Mouse (Mus musculus): ENCODE results near the gene Hist1h2bc.
A peak's percentile ranks its signal among the peaks of the same experiment; 100 is the strongest.
"Not testable (repeated sequence)": the region's sequence is repeated elsewhere in the genome, so short reads cannot be mapped to it uniquely, and the experiment has no call there.

Hist1h2bc gene

GRCm38 (mm10) chr13:23683755-23684281 is at the start of gene Hist1h2bc, which contains the start of gene Hist1h2ac:
TSS of gene Hist1h2bc (plus strand) at chr13:23684199.
TSS of gene Hist1h2ac (minus strand) at chr13:23683948.
- peak; percentile 64 to 82 for DNase-seq

DNA sequence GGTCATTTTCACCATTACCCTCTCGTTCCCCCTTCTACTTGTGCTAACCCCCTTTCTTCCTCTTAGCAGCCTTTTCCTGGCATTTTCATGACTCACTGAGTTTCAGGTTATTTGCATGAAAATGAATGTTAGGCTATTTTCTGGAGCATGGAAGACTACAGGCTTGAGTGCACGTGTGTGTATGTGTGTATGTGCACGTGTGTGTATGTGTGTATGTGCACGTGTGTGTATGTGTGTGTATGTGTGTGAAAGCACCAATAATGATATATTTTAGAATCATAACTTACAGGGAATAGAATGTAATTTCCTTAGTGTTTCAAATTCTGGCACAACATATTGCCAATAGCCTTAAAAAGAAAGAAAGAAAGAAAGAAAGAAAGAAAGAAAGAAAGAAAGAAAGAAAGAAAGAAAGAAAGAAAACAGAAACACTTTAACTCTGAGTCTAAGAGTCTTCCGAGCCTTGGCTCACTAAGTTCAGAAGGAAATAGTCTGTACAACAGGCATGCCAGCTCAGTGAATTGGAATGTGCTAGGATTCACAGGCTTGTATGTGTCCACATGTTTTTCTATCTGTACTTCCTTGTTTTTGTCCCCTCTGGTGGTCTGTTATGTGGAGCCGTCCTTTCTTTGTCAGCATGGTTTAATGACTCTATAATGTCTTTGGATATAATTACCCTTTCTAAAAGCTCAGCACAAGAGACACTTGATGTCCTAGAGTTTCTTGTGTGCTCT is 24.2 kb upstream of the Hist1h2bc start:
- no peak for DNase-seq

DNA sequence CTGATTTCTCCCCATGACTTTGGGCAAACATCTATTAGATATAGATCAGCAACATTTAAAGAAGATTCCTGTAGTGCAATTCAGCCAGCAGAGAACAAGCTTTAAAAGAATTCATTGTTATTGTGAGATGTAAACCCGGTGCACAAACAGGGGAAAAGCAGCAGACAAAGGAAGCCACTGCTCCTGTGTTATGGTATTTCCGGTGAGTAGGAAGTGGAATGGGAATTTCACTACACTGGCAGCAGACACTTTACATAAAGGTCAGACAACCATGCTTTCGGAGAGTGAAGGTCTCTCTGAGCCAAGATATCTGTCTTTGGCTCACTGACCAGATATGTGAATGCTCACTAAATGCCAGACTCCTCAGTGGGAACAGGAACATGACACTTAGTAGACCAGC is 21.5 kb upstream of the Hist1h2bc start:
- DNase-seq, result no peak

DNA sequence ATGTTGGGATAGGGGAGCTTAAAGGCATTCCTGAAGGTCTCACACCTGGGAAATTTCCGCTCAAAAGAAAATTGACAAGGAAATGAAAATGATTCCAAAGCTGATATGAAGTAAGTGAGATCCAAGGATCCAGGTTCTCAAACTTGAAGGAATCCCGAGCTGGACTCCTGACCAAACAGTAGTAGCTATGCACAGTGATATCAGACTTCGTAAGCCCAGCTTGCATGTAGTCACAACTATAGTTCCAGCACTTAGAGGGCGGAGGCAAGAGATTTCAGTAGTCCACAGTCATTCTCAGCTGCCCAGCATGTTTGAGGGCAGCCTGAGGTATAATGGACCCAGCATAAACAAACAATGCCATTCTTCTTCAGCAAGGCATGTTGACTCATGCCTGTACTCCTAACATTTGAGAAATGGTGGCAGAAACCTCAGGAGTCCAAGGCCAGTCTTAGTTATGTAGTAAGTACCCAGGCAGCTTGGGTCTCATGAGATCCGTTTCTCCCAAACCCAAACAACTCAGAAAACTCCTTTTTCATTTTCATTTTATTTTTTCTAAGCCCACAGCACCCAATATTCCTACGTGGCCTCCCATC is 1.9 kb upstream of the Hist1h2bc start:
- no peak for DNase-seq

DNA sequence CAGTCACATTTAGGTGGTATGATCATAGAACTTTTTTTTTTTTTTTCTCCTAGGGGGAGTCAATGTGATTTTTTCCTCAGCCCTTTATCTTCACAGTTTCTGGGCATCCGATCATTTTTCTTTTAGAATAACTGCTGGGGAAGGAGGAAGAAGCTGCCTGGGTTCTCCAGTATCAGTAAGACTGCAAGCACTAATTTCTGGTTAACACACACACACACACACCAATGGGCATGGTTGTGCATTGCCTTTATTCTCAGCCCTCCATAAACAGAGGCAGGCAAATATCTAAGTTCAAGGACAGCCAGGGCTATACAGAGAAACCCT is 1.4 kb upstream of the Hist1h2bc start:
- DNase-seq, result no peak

DNA sequence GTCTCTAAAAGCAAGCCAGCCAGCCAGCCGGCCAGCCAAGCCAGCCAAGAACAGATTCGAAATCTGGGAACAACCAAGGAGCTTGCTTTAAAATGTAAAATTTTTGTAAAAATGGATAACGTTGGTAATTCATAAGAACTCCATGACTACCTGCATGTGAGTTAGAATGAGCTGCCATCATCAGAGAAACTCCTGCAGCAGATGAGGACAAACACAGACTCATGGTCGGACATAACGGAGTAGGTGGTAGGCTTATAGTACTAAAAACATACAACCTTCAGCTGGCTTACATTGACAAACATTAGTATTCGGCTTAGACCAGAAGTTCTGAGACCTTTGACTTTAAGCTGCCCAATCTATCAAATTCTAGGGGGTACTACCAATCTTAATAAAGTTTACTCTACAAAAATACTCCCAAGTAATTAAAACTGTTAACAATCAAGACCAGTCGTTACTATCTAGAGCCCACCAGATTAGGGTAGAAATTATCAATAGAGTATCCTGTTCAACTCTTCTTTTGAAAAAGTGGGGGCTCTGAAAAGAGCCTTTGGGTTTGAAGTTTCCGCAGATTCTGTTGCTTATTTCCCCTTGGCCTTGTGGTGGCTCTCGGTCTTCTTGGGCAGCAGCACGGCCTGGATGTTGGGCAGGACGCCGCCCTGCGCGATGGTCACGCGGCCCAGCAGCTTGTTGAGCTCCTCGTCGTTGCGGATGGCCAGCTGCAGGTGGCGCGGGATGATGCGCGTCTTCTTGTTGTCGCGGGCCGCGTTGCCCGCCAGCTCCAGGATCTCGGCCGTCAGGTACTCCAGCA is 848 bp upstream of the Hist1h2bc start:
- DNase-seq, result not testable (repeated sequence)

DNA sequence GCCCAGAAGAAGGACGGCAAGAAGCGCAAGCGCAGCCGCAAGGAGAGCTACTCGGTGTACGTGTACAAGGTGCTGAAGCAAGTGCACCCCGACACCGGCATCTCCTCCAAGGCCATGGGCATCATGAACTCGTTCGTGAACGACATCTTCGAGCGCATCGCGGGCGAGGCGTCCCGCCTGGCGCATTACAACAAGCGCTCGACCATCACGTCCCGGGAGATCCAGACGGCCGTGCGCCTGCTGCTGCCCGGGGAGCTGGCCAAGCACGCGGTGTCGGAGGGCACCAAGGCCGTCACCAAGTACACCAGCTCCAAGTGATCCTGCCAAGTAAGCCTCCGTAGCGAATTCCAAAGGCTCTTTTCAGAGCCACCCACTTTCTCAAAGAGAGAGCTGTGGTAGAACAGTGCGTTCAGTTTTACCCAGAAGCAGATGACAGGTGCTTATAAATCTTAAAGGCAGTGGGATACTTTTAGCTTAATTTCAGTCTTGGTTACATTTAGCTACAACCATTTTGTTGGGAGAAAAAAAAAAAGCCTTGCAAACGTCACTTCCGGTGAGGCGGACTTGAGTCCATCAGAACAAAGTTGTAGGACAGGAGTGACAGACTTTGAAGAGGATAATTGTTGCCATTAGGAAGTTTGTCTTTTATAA is 421 bp downstream of the Hist1h2bc start:
- peak; percentile 13 to 31 for DNase-seq

- DNase-seq, result no peak
Observed at GRCm38 (mm10) chr13:23685121-23685861, 1.3 kb downstream of the Hist1h2bc start.

GRCm38 (mm10) chr13:23685966-23686365 is 2.0 kb downstream of the Hist1h2bc start:
- DNase-seq, result no peak

DNA sequence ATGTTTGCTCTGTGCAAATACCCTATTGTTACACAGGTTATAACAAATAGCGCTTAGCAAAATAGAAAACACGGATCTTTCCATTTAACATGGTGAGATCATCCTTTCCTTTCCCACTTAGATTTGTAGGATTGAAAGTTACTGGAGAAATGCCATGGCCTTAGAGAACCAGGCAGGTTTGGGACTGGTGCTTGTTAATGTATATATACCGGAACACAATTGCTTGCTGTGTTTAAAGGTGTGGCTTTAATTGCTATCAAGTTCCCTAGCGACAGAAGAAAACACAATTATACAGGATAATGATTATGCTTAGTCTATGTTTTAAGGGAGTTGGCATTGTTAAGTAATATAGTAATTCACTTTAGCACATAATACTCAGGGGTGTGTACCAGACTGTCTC is 3.2 kb downstream of the Hist1h2bc start:
- no peak for DNase-seq

DNA sequence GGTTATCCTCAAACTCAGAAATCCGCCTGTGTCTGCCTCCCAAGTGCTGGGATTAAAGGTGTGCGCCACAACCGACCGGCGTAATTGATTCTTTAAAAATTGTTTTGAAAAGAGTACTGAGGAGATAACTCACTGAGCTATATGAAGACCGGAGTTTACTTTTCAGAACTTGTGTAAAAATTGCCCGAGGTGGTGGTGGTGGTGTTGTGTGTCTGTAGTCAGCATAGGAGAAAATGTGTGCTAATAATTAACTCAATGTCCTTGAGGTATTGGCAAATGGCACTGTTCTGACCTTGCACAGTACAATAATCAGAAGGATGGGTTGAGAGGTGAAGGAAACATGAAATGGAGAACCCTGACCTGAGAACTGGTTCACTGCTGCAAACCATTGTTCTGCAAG is 3.9 kb downstream of the Hist1h2bc start:
- no peak for DNase-seq

- no peak for DNase-seq
Observed at GRCm38 (mm10) chr13:23688956-23689355, 5.0 kb downstream of the Hist1h2bc start.

DNA sequence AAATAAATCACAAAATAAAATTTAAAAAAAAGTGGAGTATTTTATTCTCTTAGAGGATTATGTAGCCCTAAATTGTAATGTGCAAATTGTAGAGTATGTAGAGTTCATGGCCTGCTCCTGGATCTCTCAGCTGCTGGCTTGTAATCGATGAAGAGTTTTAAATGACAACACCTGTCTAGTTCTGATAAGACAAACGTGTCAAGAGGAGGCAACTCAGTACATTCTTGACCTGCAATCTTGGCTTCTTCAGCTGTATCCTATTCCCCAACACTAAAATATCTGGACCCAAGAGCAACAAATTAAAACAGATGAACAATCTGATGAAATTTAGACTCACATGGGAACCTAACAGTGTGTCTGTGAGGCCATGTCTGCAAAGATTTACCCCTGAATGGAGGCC is 5.5 kb downstream of the Hist1h2bc start:
- no peak for DNase-seq

- DNase-seq, result no peak
Observed at GRCm38 (mm10) chr13:23693856-23694440, 9.9 kb downstream of the Hist1h2bc start.

GRCm38 (mm10) chr13:23694956-23695355 is 11.0 kb downstream of the Hist1h2bc start:
- DNase-seq, result no peak

- no peak for DNase-seq
Observed at GRCm38 (mm10) chr13:23695514-23695913, 11.5 kb downstream of the Hist1h2bc start, which contains the start of gene Hist1h1t. TSS of gene Hist1h1t (plus strand) at chr13:23695814.

- no peak for DNase-seq
Observed at GRCm38 (mm10) chr13:23696061-23696474, 12.1 kb downstream of the Hist1h2bc start.

DNA sequence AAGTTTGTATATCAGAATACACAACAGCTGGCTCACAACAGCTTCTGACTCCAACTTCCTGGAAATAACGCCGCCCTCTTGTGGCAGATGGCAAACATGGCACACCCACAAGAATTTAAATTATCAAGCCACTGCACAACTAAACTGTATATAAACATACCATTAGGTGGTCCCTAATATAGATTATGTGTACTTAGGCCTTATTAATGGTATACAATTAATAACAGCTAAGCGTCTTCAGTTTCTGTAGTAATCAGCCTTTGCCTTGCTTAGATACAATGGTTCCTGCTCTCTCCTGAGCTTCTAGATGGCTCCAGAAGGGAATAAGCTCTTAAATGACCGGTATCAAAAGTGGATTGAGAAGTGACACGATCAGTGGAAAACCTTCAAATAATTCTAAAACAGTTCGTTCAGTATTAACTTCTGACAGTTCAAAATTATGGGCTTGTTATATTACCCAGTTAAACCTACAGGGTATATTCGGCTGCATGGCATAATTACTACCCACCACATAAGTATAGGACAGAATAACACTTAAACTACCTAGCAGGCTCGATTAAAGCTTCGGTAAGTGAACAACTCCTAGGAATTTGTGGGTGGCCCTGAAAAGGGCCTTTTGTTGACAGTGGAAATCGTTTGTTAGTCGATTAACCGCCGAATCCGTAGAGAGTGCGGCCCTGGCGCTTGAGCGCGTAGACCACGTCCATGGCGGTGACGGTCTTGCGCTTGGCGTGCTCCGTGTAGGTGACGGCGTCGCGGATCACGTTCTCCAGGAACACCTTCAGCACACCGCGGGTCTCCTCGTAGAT is 13.7 kb downstream of the Hist1h2bc start:
- no peak for DNase-seq

GRCm38 (mm10) chr13:23698300-23698693 is 14.3 kb downstream of the Hist1h2bc start, which contains the start of gene Hist1h4c:
TSS of gene Hist1h4c (minus strand) at chr13:23698454.
- peak; percentile 96 to 100 for DNase-seq

GRCm38 (mm10) chr13:23698996-23699395 is 15.0 kb downstream of the Hist1h2bc start:
- DNase-seq, result no peak

DNA sequence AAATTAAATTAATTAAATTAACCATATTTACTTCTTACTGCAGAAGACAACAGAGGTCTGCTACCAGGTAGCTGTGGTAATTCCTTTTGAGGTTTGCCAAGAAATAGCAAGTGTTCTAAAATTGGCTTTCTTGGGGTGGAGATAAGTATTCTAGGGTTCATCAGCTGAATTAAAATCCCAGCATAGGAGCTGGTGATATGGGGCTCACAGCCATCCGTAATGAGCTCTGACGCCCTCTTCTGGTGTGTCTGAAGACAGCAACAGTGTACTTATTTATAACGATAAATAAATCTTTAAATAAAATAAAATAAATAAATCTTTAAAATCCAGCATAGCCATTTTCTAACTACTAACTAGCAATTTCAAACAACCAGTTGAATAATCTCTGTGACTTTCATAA is 15.8 kb downstream of the Hist1h2bc start:
- DNase-seq, result no peak
